Mouse (Mus musculus) cortical plate, adult 2 months (tissue): Measurements from ENCODE around the gene Hdac9.

Experiments used
- CTCF ChIP-seq: fragments of 200-500 bp; IDR thresholded peaks from 2 replicates; pipeline ENCODE4 v1.5.1; 2011; ENCODE audit warnings: mild to moderate bottlenecking, control low read depth, low read length; ENCODE audit not compliant: insufficient read depth; ENCODE audit errors: extremely low read depth
- POLR2A ChIP-seq: fragments of 200-500 bp; IDR thresholded peaks from 2 replicates; pipeline ENCODE4 v1.6.1; 2011; ENCODE audit warnings: mild to moderate bottlenecking, low read length, control low read depth; ENCODE audit not compliant: insufficient read depth; ENCODE audit errors: extremely low read depth

DNA sequence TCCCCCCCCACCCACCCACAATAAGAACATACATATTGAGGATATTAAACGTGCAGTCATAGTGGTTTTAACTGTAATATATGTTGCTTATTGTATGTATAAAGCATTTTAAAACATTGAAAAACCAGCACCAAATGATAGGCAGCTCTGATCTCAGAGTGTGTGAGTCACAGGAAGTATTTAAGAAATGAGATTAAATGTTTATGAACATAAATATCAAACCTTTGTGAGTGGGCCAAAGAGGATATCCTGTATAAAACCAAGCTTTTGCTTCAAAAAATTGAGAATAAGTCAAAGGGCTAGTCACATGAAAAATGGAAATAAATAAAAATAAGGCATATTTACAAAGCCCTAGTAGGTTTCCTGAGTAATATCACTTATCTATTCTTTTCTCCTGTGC is 667.7 kb downstream of the Hdac9 start:
- no peak for TF ChIP-seq CTCF
- TF ChIP-seq POLR2A = no peak
